Mouse (Mus musculus): ENCODE results near the gene Cep135.

DNA sequence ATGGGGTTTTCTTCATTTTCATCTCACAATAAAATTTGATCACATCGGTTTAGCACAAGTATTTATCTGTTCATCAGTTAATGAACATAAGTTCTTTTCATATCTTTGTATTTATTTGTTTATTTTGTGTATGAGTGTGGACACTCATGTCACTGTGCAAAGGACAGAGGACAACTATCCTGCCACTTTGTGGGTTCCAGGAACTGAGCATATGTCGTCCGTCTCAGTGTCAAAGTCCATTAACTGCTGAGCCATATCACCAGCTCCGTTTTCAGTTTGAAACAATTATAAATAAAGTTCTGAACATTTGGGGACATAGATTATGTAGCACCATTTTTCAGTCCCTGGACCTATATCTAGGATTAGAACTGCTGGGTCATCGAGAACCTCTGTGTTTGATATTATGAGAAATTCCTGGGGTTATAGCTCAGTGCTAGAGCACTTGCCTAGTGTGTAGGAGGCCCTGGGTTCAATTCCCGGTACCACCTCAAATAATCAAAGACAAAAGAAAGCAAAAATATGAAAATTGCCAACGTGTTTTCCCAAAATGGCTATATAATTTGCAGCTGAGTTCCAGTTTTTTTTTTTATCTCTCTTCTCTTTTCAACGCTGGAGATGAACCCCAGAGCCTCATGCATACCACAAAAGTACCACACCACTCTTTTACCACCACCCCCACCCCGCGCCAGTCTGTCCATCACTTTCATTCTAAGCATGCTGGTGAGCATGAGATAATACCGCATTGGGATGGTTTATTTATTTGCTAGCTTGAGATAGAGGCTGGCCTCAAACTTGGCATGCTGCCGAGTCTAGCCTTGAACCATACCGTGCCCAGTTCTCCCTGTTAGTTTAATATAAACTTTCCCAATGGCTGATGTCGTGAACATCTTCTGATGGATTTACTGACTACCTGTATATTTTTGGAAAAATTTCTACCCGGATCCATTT, 96.4 kb downstream of the Cep135 start:
- TF ChIP-seq POLR2A (IDR thresholded peaks at IDR 0.05; ENCODE audit: insufficient read length, low read depth) (no peak), TCF12 (IDR thresholded peaks at IDR 0.05; ENCODE audit: insufficient read depth, poor library complexity, severe bottlenecking) (no peak)
